Mouse (Mus musculus) heart, adult 8-10 months (tissue): ENCODE data around the gene Best2. TPM values are rescaled to one million over a fixed set of nuclear protein-coding genes. Genes with fewer than 3 reads are reported as not detected.
A peak's percentile ranks its signal among the peaks of the same experiment; 100 is the strongest.

Experiments used
- DNase-seq: peaks from one replicate; pipeline ENCODE4 v3.0.0; 2022; ENCODE audit warnings: low spot score
- total RNA-seq, 4 experiments: library from RNA; stranded (reverse); gene quantifications; 2 replicates each; pipeline ENCODE4 v1.2.4; 2022

The Best2 gene
- total RNA-seq, 4 experiments from 2014 or later, result not detected

GRCm38 (mm10) chr8:84982499-84983011 lies 31.8 kb downstream of the Best2 start:
- DNase-seq, result no peak

- DNase-seq, result no peak
Observed at GRCm38 (mm10) chr8:84981644-84982498, 32.5 kb downstream of the Best2 start.

GRCm38 (mm10) chr8:84980622-84981358 lies 33.5 kb downstream of the Best2 start:
- DNase-seq, result peak; percentile 87

- peak; percentile 94 for DNase-seq
Observed at GRCm38 (mm10) chr8:84979599-84980421, 34.5 kb downstream of the Best2 start.

- DNase-seq, result peak; percentile 98
Observed at GRCm38 (mm10) chr8:84978248-84978940, 35.9 kb downstream of the Best2 start, which contains the start of gene Junb. Gene Junb (minus strand): TSS chr8:84978718.

GRCm38 (mm10) chr8:84977435-84978247 lies 36.7 kb downstream of the Best2 start:
- peak; percentile 68 for DNase-seq

- no peak for DNase-seq
Observed at GRCm38 (mm10) chr8:84976763-84977434, 37.4 kb downstream of the Best2 start.

- peak; percentile 98 for DNase-seq
Observed at GRCm38 (mm10) chr8:84976031-84976762, 38.1 kb downstream of the Best2 start.

GRCm38 (mm10) chr8:84975434-84975833 lies 38.9 kb downstream of the Best2 start:
- DNase-seq, result peak; percentile 74

- DNase-seq, result no peak
Observed at GRCm38 (mm10) chr8:84974543-84975142, 39.7 kb downstream of the Best2 start.

GRCm38 (mm10) chr8:84973803-84974542 lies 40.4 kb downstream of the Best2 start:
- DNase-seq, result peak; percentile 71

GRCm38 (mm10) chr8:84973079-84973478 lies 41.3 kb downstream of the Best2 start:
- DNase-seq, result no peak

GRCm38 (mm10) chr8:84970913-84971312 lies 43.4 kb downstream of the Best2 start:
- no peak for DNase-seq

GRCm38 (mm10) chr8:84970135-84970790 lies 44.1 kb downstream of the Best2 start:
- no peak for DNase-seq

- peak; percentile 75 for DNase-seq
Observed at GRCm38 (mm10) chr8:84969241-84970134, 44.8 kb downstream of the Best2 start, which contains the start of the genes Gm49661, Prdx2 and Rnaseh2a. Gene Gm49661 (minus strand): TSS chr8:84969433. Gene Prdx2 (plus strand): TSS chr8:84969587. Gene Rnaseh2a (minus strand): TSS chr8:84969767.

GRCm38 (mm10) chr8:84968650-84969049 lies 45.7 kb downstream of the Best2 start:
- no peak for DNase-seq
